In genomic region chr6:94620801-94621301, GRCm38 (mm10) we compare ENCODE assay signal across 15 mouse cellular contexts.
DNase-seq lines count a peak whose midpoint lies in the region; ATAC-seq lines count a peak whose summit lies in the region.
"Had no signal": no experiment of that assay in that cellular context is flagged by ENCODE, and none has a peak within 500 bp of the region (broad histone marks: within the 10 kb centered on the region; RNA-seq: fewer than 3 reads in every experiment).

No protein-coding gene starts in this region.

- peaks cover 28% of the 10 kb centered on the region for H3K36me3 ChIP-seq in heart, embryonic 15.5 days

- peaks cover 26% of the 10 kb centered on the region for H3K4me1 ChIP-seq in heart, embryonic 15.5 days (replicated peaks)

- no peak overlapping the region for H3K4me2 ChIP-seq in heart, embryonic 15.5 days

- H3K27ac ChIP-seq in heart, embryonic 15.5 days = 0 out of 2 replicates have a peak overlapping the region, but pooled peaks have one; percentile 15
- H3K27ac ChIP-seq: embryonic facial prominence, embryonic 10.5 days had no signal

- no peak overlapping the region for H3K4me3 ChIP-seq in heart, embryonic 15.5 days
- H3K4me3 ChIP-seq: embryonic facial prominence, embryonic 10.5 days; myocyte had no signal

- no peak for ATAC-seq in heart, embryonic 15.5 days (replicated peaks; ENCODE audit: insufficient number of reproducible peaks, insufficient read depth, low FRiP score, low read depth)
- ATAC-seq: forebrain, embryonic 16.5 days; inflammation-experienced regulatory T-cells, adult 6 months; Patski had no signal

- peak; percentile 34 for DNase-seq in adrenal gland, postnatal 10 days
- DNase-seq in adrenal gland, adult 8-10 months = no peak
- peak; percentile 53 for DNase-seq in ovary, postnatal 36 days (ENCODE audit: low spot score)
- no peak for DNase-seq in ovary, postnatal 14 days (ENCODE audit: low spot score)
- peak; percentile 14 to 47 for DNase-seq in urinary bladder, postnatal 36 days (ENCODE audit: low spot score in 2 of 2)
- no peak for DNase-seq in embryo, embryonic 11 days
- no peak for DNase-seq in liver
- DNase-seq: lung, postnatal 4 days; right cerebral cortex, postnatal 4 days had no signal

- WGBS in heart, embryonic 15.5 days = 56% methylated on average over 9 of the region's 9 CpGs

- H3K9me3 ChIP-seq in heart, embryonic 15.5 days (replicated peaks) = no peaks in the 10 kb centered on the region
- H3K9me3 ChIP-seq: embryonic facial prominence, embryonic 10.5 days had no signal

- H3K27me3 ChIP-seq in heart, embryonic 15.5 days = no peaks in the 10 kb centered on the region
- H3K27me3 ChIP-seq: Patski had no signal

- H3K9ac ChIP-seq in heart, embryonic 15.5 days = no peak overlapping the region

Comparison
In these comparisons a context has a peak if more than half of its experiments do, and no peak if none do; other contexts are left out.
1. DNase-seq: peak in adrenal gland, postnatal 10 days (single experiment), ovary, postnatal 36 days (single experiment) and urinary bladder, postnatal 36 days (2 of 2); none in adrenal gland, adult 8-10 months (single experiment), ovary, postnatal 14 days (single experiment), embryo, embryonic 11 days (single experiment) and liver (single experiment).